Mouse (Mus musculus) central nervous system, embryonic 11.5 days (tissue): ENCODE results near the gene Pigk. TPM values are rescaled to one million over a fixed set of nuclear protein-coding genes. Genes with fewer than 3 reads are reported as not detected.

Experiments used
- polyA plus RNA-seq: library from polyadenylated mRNA; depleted of rRNA; stranded (reverse); fragments of >200 nt; gene quantifications from 2 replicates; pipeline ENCODE4 v1.2.3, GENCODE M21; 2012; rRNA removed

The Pigk gene
- 11.0 and 15.4 TPM in 2 replicates for polyA plus RNA-seq

DNA sequence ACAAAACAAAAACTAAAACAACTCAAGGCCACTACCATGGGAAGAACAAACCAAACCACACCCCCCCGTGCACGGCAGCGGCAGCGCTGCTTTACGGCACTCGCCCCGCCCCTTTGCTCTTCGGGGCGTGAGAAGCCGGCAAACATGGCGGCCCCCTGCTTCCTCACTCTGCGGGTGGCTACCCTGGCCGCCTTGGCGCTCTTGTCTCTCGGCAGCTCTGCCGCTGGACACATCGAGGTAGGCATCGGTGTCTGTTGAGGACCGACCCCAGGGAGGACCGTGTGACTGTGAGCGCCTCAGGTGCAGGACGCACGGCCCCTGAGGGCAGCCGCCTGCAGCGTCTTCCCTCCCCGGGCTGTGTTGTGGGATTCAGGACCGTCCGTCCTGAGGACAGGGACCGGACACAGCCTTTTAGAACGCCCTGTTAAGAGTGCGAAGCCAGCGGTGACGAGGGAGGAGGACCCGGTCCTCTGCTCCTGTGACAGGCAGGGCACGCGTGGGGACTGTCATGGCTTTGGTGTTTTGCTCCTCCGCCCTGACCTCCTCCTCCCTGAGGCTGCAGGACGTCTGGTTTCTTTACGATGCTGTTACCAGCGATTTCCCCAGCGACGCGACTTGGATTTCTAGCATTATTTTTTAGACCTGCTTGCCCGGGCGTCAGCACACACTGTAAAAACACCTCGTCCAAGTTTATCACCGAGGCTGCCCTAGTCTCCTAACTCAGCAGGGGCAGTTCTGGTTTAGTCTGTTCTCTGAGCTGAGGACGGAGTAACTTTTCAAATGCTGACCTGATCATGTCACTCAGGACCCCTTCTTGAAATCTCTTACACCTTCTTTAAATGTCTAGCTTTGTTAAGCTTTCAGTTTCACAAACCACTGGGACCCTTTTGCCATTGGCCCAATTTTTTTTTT is at the start of gene Pigk:
Gene Pigk, plus strand, starts transcription at position 110 of the 912 bp plus-strand sequence.

GRCm38 (mm10) chr3:152668239-152668638 is 45.7 kb upstream of the Pigk start, which contains the start of gene Ak5:
Ak5 (minus strand) TSS chr3:152668360.

DNA sequence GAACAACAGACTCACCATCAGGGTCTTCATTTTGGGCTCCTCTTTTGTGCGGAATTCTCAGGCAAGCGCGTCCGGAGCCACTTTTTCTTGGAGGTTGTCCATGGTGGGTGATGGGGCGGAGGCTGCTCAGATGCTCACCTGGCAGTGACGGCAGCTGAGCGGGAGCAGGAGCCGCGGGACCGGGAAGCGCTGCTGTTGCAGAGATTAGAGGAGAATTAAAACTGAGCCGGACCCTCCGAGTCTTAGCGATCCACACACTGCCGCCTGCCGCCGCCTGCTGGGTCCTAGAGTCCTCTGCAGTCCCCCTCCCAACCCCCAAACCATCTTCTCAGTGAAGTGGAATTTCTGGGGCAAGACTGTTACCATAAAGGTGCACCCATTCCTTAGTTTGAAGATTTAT is 268.1 kb downstream of the Pigk start, which contains the start of gene St6galnac5:
Gene St6galnac5, minus strand, starts transcription at position 259 of the 400 bp plus-strand sequence.

Other genes with a start within 250 kb of the Pigk start
- gene Ak5, start 45.7 kb upstream of the Pigk start, polyA plus RNA-seq: 0.61 TPM in 2 replicates